Mouse (Mus musculus): Measurements from ENCODE around the gene Tor1b. TPM values are rescaled to one million over a fixed set of nuclear protein-coding genes. Genes with fewer than 3 reads are reported as not detected.

Gene Tor1b
- total RNA-seq (2012; rRNA removed) = 26.1 and 36.9 TPM in 2 replicates
- polyA plus RNA-seq (2012; ENCODE audit: insufficient read depth in 1 of 2, insufficient read length in 2 of 2, low read depth in 1 of 2, low replicate concordance in 2 of 2, missing spikeins in 1 of 2) = 10 to 100 TPM; 33.0 to 55.6 TPM

- peaks cover 4 to 14% of the 10 kb centered on the region in 2 experiments; a peak in 2 of 4 replicates for H3K4me1 ChIP-seq (ENCODE audit: control insufficient read depth in 1 of 2, insufficient read depth in 2 of 2, low read length in 2 of 2)
- peak within 1 kb of the TSS; percentile 74 for H3K27ac ChIP-seq (ENCODE audit: control insufficient read depth, low read depth, low read length)
- peaks cover 0 to 1% of the 10 kb centered on the region in 2 experiments; a peak in 2 of 4 replicates for H3K27me3 ChIP-seq (ENCODE audit: control insufficient read depth in 1 of 2, insufficient read depth in 2 of 2, low read length in 2 of 2)
Observed at GRCm38 (mm10) chr2:30952824-30953490, at the start of gene Tor1b. Gene Tor1b, plus strand, starts transcription at chr2:30952959.

DNA sequence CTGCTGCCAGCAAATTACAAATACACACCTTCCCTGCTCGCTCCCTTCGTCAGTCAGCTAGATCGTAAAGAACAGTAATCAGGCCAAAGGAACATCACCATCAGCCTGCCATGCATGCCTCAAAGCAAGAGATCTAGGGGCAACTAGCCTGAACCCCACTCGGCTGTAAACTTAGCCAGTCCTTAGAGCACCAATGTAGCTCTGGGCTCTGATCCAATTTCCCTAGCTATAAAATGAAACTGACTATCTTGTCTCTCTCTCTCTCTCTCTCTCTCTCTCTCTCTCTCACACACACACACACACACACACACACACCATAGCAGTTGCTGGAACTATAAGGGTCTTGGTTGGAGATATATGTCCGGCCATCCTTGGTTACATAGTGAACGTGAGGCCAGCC is 48.5 kb upstream of the Tor1b start:
- H3K79me2 ChIP-seq (ENCODE audit: control insufficient read depth, insufficient read depth, low read length, poor library complexity) = no peaks in the 10 kb centered on the region
- TF ChIP-seq POLR2A (IDR thresholded peaks at IDR 0.05; ENCODE audit: control insufficient read depth in 1 of 2, insufficient read depth in 1 of 2, low read depth in 1 of 2, low read length in 2 of 2, poor library complexity in 1 of 2) (no peak), POLR2AphosphoS2 (IDR thresholded peaks at IDR 0.05; ENCODE audit: low read length) (no peak)
- no peak for DNase-seq (ENCODE audit: low read depth, low spot score)
- H3K9ac ChIP-seq (ENCODE audit: control insufficient read depth, low read depth, low read length, poor library complexity, severe bottlenecking) = no peak overlapping the region
- H3K27ac ChIP-seq (ENCODE audit: control insufficient read depth, low read depth, low read length) = no peak overlapping the region
- H3K36me3 ChIP-seq (ENCODE audit: control insufficient read depth in 1 of 2, insufficient read depth in 2 of 2, low read length in 2 of 2) = no peaks in the 10 kb centered on the region
- no peak overlapping the region for H3K4me3 ChIP-seq (ENCODE audit: control insufficient read depth in 1 of 2, insufficient read depth in 1 of 2, low read depth in 2 of 2, low read length in 2 of 2)
- H3K27me3 ChIP-seq (ENCODE audit: control insufficient read depth in 1 of 2, insufficient read depth in 2 of 2, low read length in 2 of 2) = peaks cover 0 to 5% of the 10 kb centered on the region in 2 experiments; a peak in 2 of 4 replicates
- no peaks in the 10 kb centered on the region for H3K9me3 ChIP-seq (replicated peaks; ENCODE audit: insufficient read depth, low read length)
- no peaks in the 10 kb centered on the region for H3K4me1 ChIP-seq (ENCODE audit: control insufficient read depth in 1 of 2, insufficient read depth in 2 of 2, low read length in 2 of 2)

More at GRCm38 (mm10) chr2:30952824-30953490, at the start of gene Tor1b:
- Histone ChIP-seq H3K36me3 (ENCODE audit: control insufficient read depth in 1 of 2, insufficient read depth in 2 of 2, low read length in 2 of 2) (peaks cover 8% of the 10 kb centered on the region in 2 experiments; a peak in 2 of 4 replicates), H3K9ac (ENCODE audit: control insufficient read depth, low read depth, low read length, poor library complexity, severe bottlenecking) (peak within 1 kb of the TSS; percentile 96), H3K4me3 (ENCODE audit: control insufficient read depth in 1 of 2, insufficient read depth in 1 of 2, low read depth in 2 of 2, low read length in 2 of 2) (peak within 1 kb of the TSS; percentile 84 to 94), H3K9me3 (replicated peaks; ENCODE audit: insufficient read depth, low read length) (no peaks in the 10 kb centered on the region), H3K79me2 (ENCODE audit: control insufficient read depth, insufficient read depth, low read length, poor library complexity) (peaks cover 42% of the 10 kb centered on the region)
- TF ChIP-seq HCFC1 (IDR thresholded peaks at IDR 0.05; ENCODE audit: low read depth, low read length) (peak; percentile 85), MYC (IDR thresholded peaks at IDR 0.05; ENCODE audit: low read depth, low read length) (peak; percentile 90), ZMIZ1 (IDR thresholded peaks at IDR 0.05; ENCODE audit: low read depth, low read length) (peak; percentile 97), GATA1 (IDR thresholded peaks at IDR 0.05; ENCODE audit: low read depth, low read length) (peak; percentile 44; the same call in 1 of the 2 replicates), MYB (IDR thresholded peaks at IDR 0.05; ENCODE audit: low read depth, low read length) (no peak), TBP (IDR thresholded peaks at IDR 0.05; ENCODE audit: low read depth, low read length) (peak; percentile 88), NELFE (IDR thresholded peaks at IDR 0.05; ENCODE audit: low read depth, low read length) (peak; percentile 99), CTCF (IDR thresholded peaks at IDR 0.05 in 2 of 3, conservative IDR thresholded peaks at IDR 0.05 in 1 of 3; ENCODE audit: control insufficient read depth in 1 of 3, insufficient read depth in 1 of 3, low read depth in 2 of 3, low read length in 3 of 3, poor library complexity in 1 of 3, severe bottlenecking in 1 of 3) (peak; percentile 11 to 36 (median 32)), RCOR1 (IDR thresholded peaks at IDR 0.05; ENCODE audit: low read depth, low read length) (peak; percentile 39; the same call in 1 of the 2 replicates), USF1 (IDR thresholded peaks at IDR 0.05; ENCODE audit: low read depth, low read length) (no peak), SIN3A (IDR thresholded peaks at IDR 0.05; ENCODE audit: low read length) (peak; percentile 90; the same call in 1 of the 2 replicates), MAZ (IDR thresholded peaks at IDR 0.05; ENCODE audit: low read depth, low read length) (no peak; the same call in 1 of the 2 replicates), RAD21 (IDR thresholded peaks at IDR 0.05; ENCODE audit: low read depth, low read length) (no peak), ELF1 (IDR thresholded peaks at IDR 0.05; ENCODE audit: low read depth, low read length) (peak; percentile 87), POLR2AphosphoS5 (IDR thresholded peaks at IDR 0.05; ENCODE audit: borderline replicate concordance, low read depth, low read length) (0 out of 2 replicates have a peak, but pooled peaks have one; percentile 25), JUND (IDR thresholded peaks at IDR 0.05; ENCODE audit: low read depth, low read length) (no peak), BHLHE40 (IDR thresholded peaks at IDR 0.05; ENCODE audit: borderline replicate concordance, low read depth, low read length) (no peak), MEF2A (IDR thresholded peaks at IDR 0.05; ENCODE audit: extremely low read depth, insufficient replicate concordance, low read depth, low read length, poor library complexity, severe bottlenecking) (no peak), MXI1 (IDR thresholded peaks at IDR 0.05; ENCODE audit: low read depth, low read length) (peak; percentile 91), ZNF384 (IDR thresholded peaks at IDR 0.05; ENCODE audit: low read depth, low read length) (0 out of 2 replicates have a peak, but pooled peaks have one; percentile 5), KAT2A (conservative IDR thresholded peaks at IDR 0.05; ENCODE audit: low read depth, low read length) (no peak; the same call in 1 of the 2 replicates), EP300 (IDR thresholded peaks at IDR 0.05; ENCODE audit: low read depth in 1 of 2, low read length in 2 of 2) (no peak; a peak in 1 of 4 replicates), POLR2AphosphoS2 (IDR thresholded peaks at IDR 0.05; ENCODE audit: low read length) (peak; percentile 98), USF2 (IDR thresholded peaks at IDR 0.05; ENCODE audit: borderline replicate concordance in 1 of 2, insufficient read depth in 1 of 2, low read depth in 1 of 2, low read length in 2 of 2) (no peak), NRF1 (IDR thresholded peaks at IDR 0.05; ENCODE audit: insufficient read depth, low read depth, low read length, poor library complexity, severe bottlenecking) (peak; percentile 74), TAL1 (IDR thresholded peaks at IDR 0.05; ENCODE audit: low read length) (no peak), MAX (IDR thresholded peaks at IDR 0.05; ENCODE audit: low read length) (peak; percentile 81), ZKSCAN1 (IDR thresholded peaks at IDR 0.05; ENCODE audit: low read depth, low read length) (no peak), SMC3 (IDR thresholded peaks at IDR 0.05; ENCODE audit: low read depth, low read length) (no peak), POLR2A (IDR thresholded peaks at IDR 0.05; ENCODE audit: control insufficient read depth in 1 of 2, insufficient read depth in 1 of 2, low read depth in 1 of 2, low read length in 2 of 2, poor library complexity in 1 of 2) (peak; percentile 99), CHD2 (IDR thresholded peaks at IDR 0.05; ENCODE audit: low read length) (no peak), TCF12 (IDR thresholded peaks at IDR 0.05; ENCODE audit: low read depth, low read length) (peak; percentile 67), E2F4 (IDR thresholded peaks at IDR 0.05; ENCODE audit: borderline replicate concordance, low read depth, low read length) (0 out of 2 replicates have a peak, but pooled peaks have one; percentile 8)
- DNase-seq (ENCODE audit: low read depth, low spot score) = peak; percentile 96
